Mouse (Mus musculus) cerebellum, adult 2 months (tissue): ENCODE measurements around the gene Zfp706.

Source experiments
- CTCF ChIP-seq: fragments of 200-500 bp; IDR thresholded peaks from 2 replicates; pipeline ENCODE4 v1.5.1; 2011; ENCODE audit warnings: low read depth, mild to moderate bottlenecking, control low read depth, low read length, moderate library complexity, borderline replicate concordance; ENCODE audit not compliant: insufficient read depth
- POLR2A ChIP-seq: fragments of 200-500 bp; IDR thresholded peaks from 2 replicates; pipeline ENCODE4 v1.6.1; 2011; ENCODE audit warnings: low read length, control low read depth, borderline replicate concordance; ENCODE audit not compliant: insufficient read depth

GRCm38 (mm10) chr15:37019434-37019833 is 11.9 kb upstream of the Zfp706 start:
- TF ChIP-seq POLR2A (no peak), CTCF (no peak)
